Mouse (Mus musculus) G1E (cell line): ENCODE measurements around the gene Optc. TPM values are rescaled to one million over a fixed set of nuclear protein-coding genes. Genes with fewer than 3 reads are reported as not detected.

Experiments
- ATAC-seq: 2 replicates; pipeline ENCODE4 v1.8.0; 2016; ENCODE audit warnings: mild to moderate bottlenecking; ENCODE audit not compliant: insufficient number of reproducible peaks, poor library complexity, low FRiP score, severe bottlenecking; ENCODE audit errors: extremely low read depth
- DNase-seq: peaks from one replicate; pipeline ENCODE4 v3.0.0; 2012; ENCODE audit warnings: low spot score
- H3K27me3 ChIP-seq: 2 replicates; pipeline ENCODE4 v1.6.1; 2012; ENCODE audit warnings: mild to moderate bottlenecking, low read length, inconsistent platforms; ENCODE audit not compliant: insufficient read depth
- H3K36me3 ChIP-seq: replicated peaks from 2 replicates; pipeline ENCODE3; 2012; ENCODE audit warnings: mild to moderate bottlenecking, inconsistent platforms
- H3K4me1 ChIP-seq: 2 replicates; pipeline ENCODE4 v1.6.1; 2012; ENCODE audit warnings: low read depth, low read length, inconsistent platforms, mixed read lengths; ENCODE audit not compliant: insufficient read depth
- H3K4me3 ChIP-seq: 2 replicates; pipeline ENCODE4 v1.5.1; 2012; ENCODE audit warnings: low read depth, mild to moderate bottlenecking, inconsistent platforms, low read length, moderate library complexity, mixed read lengths
- H3K9me3 ChIP-seq: replicated peaks from 2 replicates; pipeline ENCODE4 v1.6.1; 2012; ENCODE audit warnings: inconsistent platforms
- CTCF ChIP-seq: IDR thresholded peaks from 2 replicates; pipeline ENCODE4 v1.5.1; 2012; ENCODE audit warnings: low read depth, low read length, inconsistent platforms, mixed read lengths
- GATA1 ChIP-seq: IDR thresholded peaks from 2 replicates; pipeline ENCODE4 v1.6.1; 2012; ENCODE audit warnings: borderline replicate concordance, low read length, inconsistent platforms, mixed read lengths
- GATA2 ChIP-seq: IDR thresholded peaks from 2 replicates; pipeline ENCODE4 v1.6.1; 2012; ENCODE audit warnings: low read depth, low read length, inconsistent platforms, borderline replicate concordance
- POLR2AphosphoS5 ChIP-seq: IDR thresholded peaks from 2 replicates; pipeline ENCODE4 v1.6.1; 2012; ENCODE audit warnings: low read depth, low read length, inconsistent platforms; ENCODE audit not compliant: insufficient replicate concordance
- TAL1 ChIP-seq: conservative IDR thresholded peaks from 2 replicates; pipeline ENCODE4 v1.6.1; 2012; ENCODE audit warnings: low read depth, low read length, inconsistent platforms, mixed read lengths
- polyA plus RNA-seq: library from polyadenylated mRNA; stranded (reverse); fragments of >175 nt; gene quantifications from 2 replicates; pipeline ENCODE4 v1.2.3, GENCODE M21; 2012
- total RNA-seq, 2 experiments: library from RNA; stranded (forward) in 1 of 2; stranded (reverse) in 1 of 2; fragments of 200-1000 nt in 1 of 2; fragments of >200 nt in 1 of 2; fragmentation: Nextera tagmentation in 1 of 2; gene quantifications; 2 replicates each; pipeline ENCODE4 v1.2.3; 2014 to 2017

The Optc gene
- total and polyA plus RNA-seq, 3 experiments = not detected

DNA sequence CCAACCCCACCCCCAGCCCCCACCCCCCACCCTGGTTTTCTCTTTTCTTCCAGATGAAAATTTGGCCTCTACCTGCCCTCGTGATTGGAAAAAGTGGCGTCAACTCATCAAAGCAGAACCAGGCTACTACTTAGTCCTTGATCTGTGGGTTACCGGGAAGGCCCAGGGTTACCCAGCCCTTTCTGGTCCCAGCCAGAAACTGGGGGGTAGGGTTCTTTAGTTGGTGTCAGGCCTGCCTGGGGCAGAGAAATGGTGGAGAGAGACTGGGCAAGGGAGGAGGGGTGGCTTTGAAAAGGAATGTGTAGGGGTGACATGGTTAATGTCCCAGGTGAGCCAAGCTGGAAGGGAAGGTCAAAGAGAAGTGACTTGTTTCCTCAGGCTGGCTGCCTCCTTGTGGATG lies 51.1 kb downstream of the Optc start:
- Histone ChIP-seq H3K9me3 (no peaks in the 10 kb centered on the region), H3K4me3 (no peak overlapping the region), H3K27me3 (peaks cover 75% of the 10 kb centered on the region), H3K36me3 (no peaks in the 10 kb centered on the region), H3K4me1 (peaks cover 32% of the 10 kb centered on the region)
- ATAC-seq = no peak
- TF ChIP-seq TAL1 (no peak), GATA1 (no peak), CTCF (no peak), POLR2AphosphoS5 (no peak), GATA2 (no peak)
- no peak for DNase-seq

DNA sequence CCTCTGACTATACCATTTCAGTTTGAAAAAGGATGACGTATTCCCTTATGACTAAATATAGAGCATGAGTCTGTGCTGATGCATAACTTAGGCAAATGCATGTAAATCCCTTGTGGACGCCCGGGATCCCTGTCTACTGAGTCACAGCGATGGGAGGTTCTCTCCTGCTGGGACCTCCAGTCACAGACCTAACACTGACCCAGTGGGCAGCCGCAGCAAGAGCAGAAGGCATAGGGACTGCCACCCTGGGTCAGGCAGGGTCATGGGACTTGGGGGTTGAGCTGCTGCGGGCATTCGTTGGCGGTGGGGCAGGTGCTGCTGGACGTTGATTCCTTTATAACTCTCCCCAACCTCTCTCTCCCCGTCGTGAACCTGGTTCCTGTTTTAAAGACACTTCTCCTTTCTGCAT lies 51.7 kb downstream of the Optc start:
- peak overlapping the region; percentile 40; the same call in 1 of the 2 replicates for H3K4me3 ChIP-seq

DNA sequence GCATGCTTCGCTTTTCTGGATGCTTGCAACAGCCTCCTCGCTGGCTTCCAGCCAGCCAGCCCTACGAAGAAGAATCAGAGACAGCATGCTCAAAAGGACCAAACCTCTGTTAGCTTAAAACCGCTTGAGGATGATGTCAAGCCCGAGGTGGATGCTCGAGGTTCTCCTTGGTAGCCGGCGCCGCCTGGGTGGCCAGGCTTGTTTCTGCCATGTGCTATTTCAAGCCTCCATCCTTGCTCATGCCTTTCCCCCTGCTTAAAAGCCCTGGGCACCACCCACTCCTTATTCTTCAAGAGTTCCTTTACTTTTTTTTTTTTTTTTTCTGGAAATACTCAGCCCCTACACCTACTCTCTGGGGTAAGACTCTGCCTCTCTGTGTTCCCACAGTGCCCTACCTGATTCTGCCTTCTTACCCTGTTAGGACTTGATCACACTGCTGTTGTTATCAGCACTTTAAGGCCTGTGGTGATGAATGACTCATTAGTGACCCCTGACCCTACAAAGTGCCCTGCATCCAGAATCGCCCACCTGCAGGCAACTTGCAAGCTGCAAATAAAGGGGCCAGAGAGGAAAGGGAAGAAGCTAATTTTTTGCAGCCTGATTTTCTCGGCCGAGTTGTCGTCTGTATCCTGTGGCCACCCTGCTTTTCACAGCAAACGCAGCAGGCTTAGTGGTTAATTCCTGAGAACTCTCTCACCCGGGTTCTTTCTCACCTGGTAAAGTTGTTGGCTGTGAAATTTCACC lies 52.4 kb downstream of the Optc start:
- Histone ChIP-seq H3K4me3 (no peak overlapping the region), H3K36me3 (no peaks in the 10 kb centered on the region), H3K9me3 (no peaks in the 10 kb centered on the region), H3K27me3 (peaks cover 75% of the 10 kb centered on the region), H3K4me1 (peaks cover 32% of the 10 kb centered on the region)
- no peak; the same call in 1 of the 2 replicates for ATAC-seq
- DNase-seq = no peak
- no peak for TF ChIP-seq GATA2
- TF ChIP-seq GATA1 = no peak
- TF ChIP-seq TAL1 = no peak
- no peak for TF ChIP-seq POLR2AphosphoS5
- TF ChIP-seq CTCF = no peak

More for the DNA sequence above, 51.7 kb downstream of the Optc start:
- Histone ChIP-seq H3K9me3 (no peaks in the 10 kb centered on the region), H3K36me3 (no peaks in the 10 kb centered on the region), H3K27me3 (peaks cover 75% of the 10 kb centered on the region), H3K4me1 (peaks cover 32% of the 10 kb centered on the region)
- ATAC-seq (no peak), DNase-seq (no peak)
- TF ChIP-seq POLR2AphosphoS5 = no peak
- TF ChIP-seq GATA2 = no peak

DNA sequence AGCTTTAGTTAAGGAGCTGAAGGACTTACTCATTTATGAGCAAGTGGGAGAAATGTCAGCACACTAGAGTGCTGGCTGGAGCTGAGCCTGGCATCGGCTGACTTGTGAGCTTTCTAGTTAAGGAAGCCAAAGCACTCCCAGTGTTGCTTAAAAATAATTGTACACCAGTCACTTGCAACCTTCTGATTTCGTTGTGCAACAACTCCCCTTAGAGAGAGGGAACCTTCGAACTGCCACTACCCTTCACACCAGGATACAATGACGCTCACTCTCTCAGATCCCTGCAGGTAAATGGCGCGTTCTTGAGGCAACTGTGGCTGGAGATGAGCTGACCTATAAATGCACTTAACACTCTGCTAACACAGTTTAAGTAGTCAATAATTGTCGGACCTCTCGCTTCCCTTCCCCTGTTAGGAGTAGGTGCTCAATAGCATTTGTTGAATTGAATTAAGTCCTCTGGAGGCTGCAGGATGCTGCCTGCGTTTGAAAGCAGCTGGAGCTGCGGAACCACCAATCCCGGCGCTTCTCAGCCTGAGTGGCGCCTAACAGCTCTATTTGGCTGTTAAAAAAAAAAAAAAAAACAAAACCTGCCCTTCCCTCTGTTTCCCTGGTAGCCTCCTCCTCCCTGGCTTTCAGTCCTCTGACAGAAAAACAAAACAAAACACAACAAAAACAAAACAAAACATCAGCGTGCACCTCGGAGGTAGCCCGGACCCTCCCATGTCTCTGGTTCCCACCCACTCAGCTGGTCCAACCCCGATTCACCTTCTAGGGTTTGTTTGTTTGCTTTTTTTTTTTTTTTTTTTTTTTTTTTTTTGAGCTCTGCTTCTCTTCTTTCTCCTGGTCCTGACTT lies 53.2 kb downstream of the Optc start:
- ATAC-seq (no peak), DNase-seq (no peak)
- no peak for TF ChIP-seq GATA2
- TF ChIP-seq TAL1 = no peak
- no peak for TF ChIP-seq GATA1
- TF ChIP-seq CTCF = no peak
- no peak for TF ChIP-seq POLR2AphosphoS5
- H3K9me3 ChIP-seq = no peaks in the 10 kb centered on the region
- peaks cover 71% of the 10 kb centered on the region for H3K27me3 ChIP-seq
- no peaks in the 10 kb centered on the region for H3K36me3 ChIP-seq
- no peak overlapping the region for H3K4me3 ChIP-seq
- H3K4me1 ChIP-seq = peaks cover 32% of the 10 kb centered on the region

Other genes with a start within 250 kb of the Optc start
- gene Zbed6, start 247.1 kb downstream of the Optc start, total RNA-seq (2014; fragmentation: Nextera tagmentation) = 31.5 and 42.4 TPM in 2 replicates
- gene Zbed6, start 247.1 kb downstream of the Optc start, total RNA-seq (2017) = 22.2 and 26.1 TPM in 2 replicates
- not detected in 2 replicates for gene Zbed6, start 247.1 kb downstream of the Optc start, polyA plus RNA-seq
- gene Gm38394, start 246.7 kb downstream of the Optc start, total RNA-seq (2014; fragmentation: Nextera tagmentation) = 62.2 and 74.9 TPM in 2 replicates
- gene Gm38394, start 246.7 kb downstream of the Optc start, total RNA-seq (2017) = 16.6 and 22.2 TPM in 2 replicates
- 6.8 and 7.9 TPM in 2 replicates for gene Gm38394, start 246.7 kb downstream of the Optc start, polyA plus RNA-seq
- 0.39 TPM in 1 of 2 replicates, not detected in the other for gene Lax1, start 217.9 kb downstream of the Optc start, total RNA-seq (2014; fragmentation: Nextera tagmentation)
- gene Lax1, start 217.9 kb downstream of the Optc start, total RNA-seq (2017) = 0.16 and 0.17 TPM in 2 replicates
- gene Lax1, start 217.9 kb downstream of the Optc start, polyA plus RNA-seq = not detected in 2 replicates
- 274 and 278 TPM in 2 replicates for gene Atp2b4, start 107.0 kb downstream of the Optc start, total RNA-seq (2014; fragmentation: Nextera tagmentation)
- 32.2 and 34.0 TPM in 2 replicates for gene Atp2b4, start 107.0 kb downstream of the Optc start, total RNA-seq (2017)
- gene Atp2b4, start 107.0 kb downstream of the Optc start, polyA plus RNA-seq = 69.4 and 85.7 TPM in 2 replicates
- not detected in 2 replicates for gene Prelp, start 13.4 kb upstream of the Optc start, total RNA-seq (2014; fragmentation: Nextera tagmentation)
- gene Prelp, start 13.4 kb upstream of the Optc start, total RNA-seq (2017) = 0.06 and 0.11 TPM in 2 replicates
- 0.04 and 0.10 TPM in 2 replicates for gene Prelp, start 13.4 kb upstream of the Optc start, polyA plus RNA-seq
- not detected in 2 replicates for gene Fmod, start 129.3 kb upstream of the Optc start, total RNA-seq (2014; fragmentation: Nextera tagmentation)
- gene Fmod, start 129.3 kb upstream of the Optc start, total RNA-seq (2017) = 0.16 TPM in 1 of 2 replicates, not detected in the other
- gene Fmod, start 129.3 kb upstream of the Optc start, polyA plus RNA-seq = not detected in 2 replicates
- 14.3 and 25.7 TPM in 2 replicates for gene Btg2, start 171.1 kb upstream of the Optc start, total RNA-seq (2014; fragmentation: Nextera tagmentation)
- 12.3 and 13.5 TPM in 2 replicates for gene Btg2, start 171.1 kb upstream of the Optc start, total RNA-seq (2017)
- 2.3 and 4.6 TPM in 2 replicates for gene Btg2, start 171.1 kb upstream of the Optc start, polyA plus RNA-seq
- not detected in 2 replicates for gene Chit1, start 203.2 kb upstream of the Optc start, total RNA-seq (2014; fragmentation: Nextera tagmentation)
- not detected in 2 replicates for gene Chit1, start 203.2 kb upstream of the Optc start, total RNA-seq (2017)
- not detected in 2 replicates for gene Chit1, start 203.2 kb upstream of the Optc start, polyA plus RNA-seq